Mouse (Mus musculus) CH12.LX (cell line): ENCODE results near the gene Kcnh5. TPM values are rescaled to one million over a fixed set of nuclear protein-coding genes. Genes with fewer than 3 reads are reported as not detected.
A peak's percentile ranks its signal among the peaks of the same experiment; 100 is the strongest.

ENCODE experiments used
- DNase-seq: peaks from one replicate; pipeline ENCODE4 v3.0.0-alpha.2; 2013; ENCODE audit errors: extremely low read depth
- H3K27ac ChIP-seq: 2 replicates; pipeline ENCODE4 v1.5.1; 2012; ENCODE audit warnings: low read depth, mild to moderate bottlenecking, control low read depth, moderate library complexity; ENCODE audit not compliant: insufficient read depth
- H3K27me3 ChIP-seq: replicated peaks from 2 replicates; pipeline ENCODE3; 2012; ENCODE audit warnings: inconsistent platforms
- H3K36me3 ChIP-seq, 2 experiments: replicated peaks in 1 of 2; 2 replicates each; pipeline versions ENCODE3 to v1.6.1; 2012; ENCODE audit warnings: inconsistent platforms in 1 of 2, low read length in 1 of 2, mild to moderate bottlenecking in 1 of 2, mixed read lengths in 1 of 2, moderate library complexity in 1 of 2; ENCODE audit not compliant: control insufficient read depth in 1 of 2, insufficient read depth in 1 of 2
- H3K4me1 ChIP-seq, 2 experiments: 2 replicates each; pipeline ENCODE4 v1.6.1; 2012; ENCODE audit warnings: inconsistent platforms in 1 of 2, moderate library complexity in 1 of 2; ENCODE audit not compliant: insufficient read depth in 2 of 2, control insufficient read depth in 1 of 2
- H3K4me2 ChIP-seq: 2 replicates; pipeline ENCODE4 v1.6.1; 2012; ENCODE audit warnings: low read depth, mild to moderate bottlenecking, control low read depth; ENCODE audit not compliant: poor library complexity, insufficient read depth, severe bottlenecking
- H3K4me3 ChIP-seq, 3 experiments: fragments of 150-350 bp in 1 of 3; sonication (generic) in 1 of 3; replicated peaks in 1 of 3; 2 replicates each; pipeline versions ENCODE3 to v1.5.1; 2011 to 2012; ENCODE audit warnings: low read depth in 2 of 3, low read length in 2 of 3, mild to moderate bottlenecking in 2 of 3, moderate library complexity in 2 of 3, control low read depth in 1 of 3, improper control_type of control experiment in 1 of 3, inconsistent platforms in 1 of 3, mixed read lengths in 1 of 3; ENCODE audit not compliant: poor library complexity in 1 of 3
- H3K79me2 ChIP-seq: replicated peaks from 2 replicates; pipeline ENCODE4 v1.6.1; 2012; ENCODE audit warnings: mild to moderate bottlenecking, moderate library complexity; ENCODE audit not compliant: control insufficient read depth, poor library complexity, insufficient read depth, severe bottlenecking; ENCODE audit errors: extremely low read depth
- H3K9ac ChIP-seq: 2 replicates; pipeline ENCODE4 v1.6.1; 2012; ENCODE audit warnings: low read depth, mild to moderate bottlenecking, control low read depth, moderate library complexity; ENCODE audit not compliant: insufficient read depth
- H3K9me3 ChIP-seq: replicated peaks from 2 replicates; pipeline ENCODE3; 2012; ENCODE audit warnings: low read length, inconsistent platforms, mixed read lengths
- BHLHE40 ChIP-seq: IDR thresholded peaks from 2 replicates; pipeline ENCODE4 v1.6.1; 2011; ENCODE audit warnings: mild to moderate bottlenecking, low read depth, low read length, improper control_type of control experiment
- CHD1 ChIP-seq: IDR thresholded peaks from 2 replicates; pipeline ENCODE4 v1.6.1; 2012; ENCODE audit warnings: low read depth, low read length, improper control_type of control experiment, inconsistent platforms
- CTCF ChIP-seq, 2 experiments: IDR thresholded peaks in 1 of 2; conservative IDR thresholded peaks in 1 of 2; 2 replicates each; pipeline ENCODE4 v1.5.1; 2011 to 2012; ENCODE audit warnings: low read depth in 2 of 2, low read length in 2 of 2, improper control_type of control experiment in 1 of 2, inconsistent platforms in 1 of 2, mild to moderate bottlenecking in 1 of 2, moderate library complexity in 1 of 2
- ELF1 ChIP-seq: IDR thresholded peaks from 2 replicates; pipeline ENCODE4 v1.6.1; 2014; ENCODE audit warnings: low read depth, mild to moderate bottlenecking, inconsistent platforms, low read length, improper control_type of control experiment
- EP300 ChIP-seq: IDR thresholded peaks from 2 replicates; pipeline ENCODE4 v1.6.1; 2011; ENCODE audit warnings: low read length, improper control_type of control experiment
- ETS1 ChIP-seq: conservative IDR thresholded peaks from 2 replicates; pipeline ENCODE4 v1.6.1; 2012; ENCODE audit warnings: low read depth, mild to moderate bottlenecking, inconsistent platforms, low read length, improper control_type of control experiment, moderate library complexity
- HCFC1 ChIP-seq: IDR thresholded peaks from 2 replicates; pipeline ENCODE4 v1.6.1; 2012; ENCODE audit warnings: low read depth, mild to moderate bottlenecking, inconsistent platforms, low read length, improper control_type of control experiment
- IRF4 ChIP-seq: IDR thresholded peaks from 2 replicates; pipeline ENCODE4 v1.6.1; 2014; ENCODE audit warnings: low read depth, mild to moderate bottlenecking, inconsistent platforms, low read length, improper control_type of control experiment
- JUND ChIP-seq: conservative IDR thresholded peaks from 2 replicates; pipeline ENCODE4 v1.6.1; 2011; ENCODE audit warnings: low read depth, low read length, improper control_type of control experiment
- KAT2A ChIP-seq: IDR thresholded peaks from 2 replicates; pipeline ENCODE4 v1.6.1; 2012; ENCODE audit warnings: low read length, improper control_type of control experiment, inconsistent platforms; ENCODE audit not compliant: insufficient replicate concordance
- MAFK ChIP-seq: IDR thresholded peaks from 2 replicates; pipeline ENCODE4 v1.6.1; 2011; ENCODE audit warnings: low read length, improper control_type of control experiment; ENCODE audit not compliant: insufficient replicate concordance
- MAX ChIP-seq: IDR thresholded peaks from 2 replicates; pipeline ENCODE4 v1.6.1; 2011; ENCODE audit warnings: low read length, improper control_type of control experiment
- MAZ ChIP-seq: IDR thresholded peaks from 2 replicates; pipeline ENCODE4 v1.6.1; 2012; ENCODE audit warnings: low read depth, mild to moderate bottlenecking, inconsistent platforms, low read length, improper control_type of control experiment, moderate library complexity
- MEF2A ChIP-seq: IDR thresholded peaks from 2 replicates; pipeline ENCODE4 v1.6.1; 2014; ENCODE audit warnings: low read depth, mild to moderate bottlenecking, inconsistent platforms, low read length, improper control_type of control experiment, borderline replicate concordance
- MXI1 ChIP-seq: IDR thresholded peaks from 2 replicates; pipeline ENCODE4 v1.6.1; 2011; ENCODE audit warnings: mild to moderate bottlenecking, low read depth, low read length, improper control_type of control experiment
- MYC ChIP-seq: IDR thresholded peaks from 2 replicates; pipeline ENCODE4 v1.6.1; 2011; ENCODE audit warnings: low read depth, mild to moderate bottlenecking, improper control_type of control experiment, low read length
- NELFE ChIP-seq: IDR thresholded peaks from 2 replicates; pipeline ENCODE4 v1.6.1; 2011; ENCODE audit warnings: low read depth, low read length, improper control_type of control experiment
- NRF1 ChIP-seq: IDR thresholded peaks from 2 replicates; pipeline ENCODE4 v1.6.1; 2014; ENCODE audit warnings: low read depth, mild to moderate bottlenecking, inconsistent platforms, low read length, improper control_type of control experiment, moderate library complexity
- PAX5 ChIP-seq: IDR thresholded peaks from 2 replicates; pipeline ENCODE4 v1.6.1; 2012; ENCODE audit warnings: low read length, inconsistent platforms, mixed read lengths
- POLR2A ChIP-seq: IDR thresholded peaks from 2 replicates; pipeline ENCODE4 v1.6.1; 2011; ENCODE audit warnings: low read depth, mild to moderate bottlenecking, improper control_type of control experiment, low read length
- POLR2AphosphoS2 ChIP-seq: IDR thresholded peaks from 2 replicates; pipeline ENCODE4 v1.6.1; 2011; ENCODE audit warnings: low read depth, low read length, improper control_type of control experiment
- RAD21 ChIP-seq: IDR thresholded peaks from 2 replicates; pipeline ENCODE4 v1.6.1; 2011; ENCODE audit warnings: low read depth, mild to moderate bottlenecking, low read length, improper control_type of control experiment, moderate library complexity
- RCOR1 ChIP-seq: conservative IDR thresholded peaks from 2 replicates; pipeline ENCODE4 v1.6.1; 2012; ENCODE audit warnings: low read depth, mild to moderate bottlenecking, inconsistent platforms, low read length, improper control_type of control experiment
- SIN3A ChIP-seq: IDR thresholded peaks from 2 replicates; pipeline ENCODE4 v1.6.1; 2012; ENCODE audit warnings: low read length, improper control_type of control experiment, inconsistent platforms
- SMC3 ChIP-seq: IDR thresholded peaks from 2 replicates; pipeline ENCODE4 v1.6.1; 2011; ENCODE audit warnings: low read depth, low read length, improper control_type of control experiment
- TBP ChIP-seq: conservative IDR thresholded peaks from 2 replicates; pipeline ENCODE4 v1.6.1; 2011; ENCODE audit warnings: low read depth, low read length, improper control_type of control experiment
- TCF12 ChIP-seq: IDR thresholded peaks from 2 replicates; pipeline ENCODE4 v1.6.1; 2014; ENCODE audit warnings: low read depth, mild to moderate bottlenecking, inconsistent platforms, low read length, improper control_type of control experiment
- UBTF ChIP-seq: IDR thresholded peaks from 2 replicates; pipeline ENCODE4 v1.6.1; 2012; ENCODE audit warnings: low read depth, mild to moderate bottlenecking, inconsistent platforms, low read length, improper control_type of control experiment, moderate library complexity
- ZC3H11A ChIP-seq: IDR thresholded peaks from 2 replicates; pipeline ENCODE4 v1.6.1; 2012; ENCODE audit warnings: low read depth, mild to moderate bottlenecking, inconsistent platforms, low read length, improper control_type of control experiment
- ZKSCAN1 ChIP-seq: IDR thresholded peaks from 2 replicates; pipeline ENCODE4 v1.6.1; 2012; ENCODE audit warnings: low read depth, inconsistent platforms, low read length, improper control_type of control experiment, borderline replicate concordance
- ZNF384 ChIP-seq: IDR thresholded peaks from 2 replicates; pipeline ENCODE4 v1.6.1; 2012; ENCODE audit warnings: low read depth, low read length, improper control_type of control experiment, inconsistent platforms
- dilution Hi-C: fragments of 300-500 bp; cut with MboI; formaldehyde crosslinking; loops from 2 replicates; pipeline ENCODE4 v1.14.3; 2020; ENCODE audit warnings: low sequenced_read_pairs; ENCODE audit not compliant: extremely low pct_unique_long_range_greater_than_20kb, extremely low pct_ligation_motif_present
- in situ Hi-C: fragments of 300-500 bp; cut with MboI; formaldehyde crosslinking; loops from 3 replicates; pipeline ENCODE4 v1.14.3; 2019; ENCODE audit warnings: low sequenced_read_pairs, low pct_ligation_motif_present, low pct_unique_long_range_greater_than_20kb, mixed read lengths
- polyA plus RNA-seq: library from polyadenylated mRNA; unstranded; fragments of >175 nt; gene quantifications from 2 replicates; pipeline ENCODE4 v1.2.1, GENCODE M21; 2012; ENCODE audit warnings: low read depth; ENCODE audit not compliant: insufficient read length
- total RNA-seq, 2 experiments: library from RNA; depleted of rRNA; stranded (reverse); fragments of 300-350 nt in 1 of 2; fragments of >200 nt in 1 of 2; gene quantifications; 2 replicates each; pipeline ENCODE4 v1.2.3; 2012 to 2014

Gene Kcnh5
- total and polyA plus RNA-seq, 3 experiments, result 0.04 TPM; not detected in 2

DNA sequence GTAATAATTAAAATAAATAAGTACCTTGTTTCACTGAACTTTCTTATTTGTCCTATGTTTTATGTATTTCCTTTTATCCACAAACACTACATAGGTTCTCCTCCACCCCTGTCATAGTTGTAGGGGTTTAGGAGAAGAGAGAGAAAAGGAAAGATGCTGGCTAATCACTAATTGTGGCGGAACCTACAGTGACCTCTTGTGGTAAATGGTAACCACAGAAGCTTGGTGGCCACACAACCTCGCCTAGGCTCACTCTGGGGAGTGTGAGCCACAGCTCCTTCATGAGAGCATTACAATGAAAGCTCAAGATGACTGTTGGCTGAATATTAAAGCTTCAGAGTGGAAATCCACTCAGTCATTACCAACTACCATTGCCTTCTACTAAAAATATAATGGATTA, 6.2 kb downstream of the Kcnh5 start:
- H3K4me1 ChIP-seq, result no peaks in the 10 kb centered on the region
- dilution Hi-C loops (no loop called here), in situ Hi-C loops (loop anchor here (25.0 kb wide), 1 partner anchor 834 kb away; no protein-coding TSS in a partner anchor)
- H3K4me3 ChIP-seq, result no peak overlapping the region
- H3K4me2 ChIP-seq, result no peak overlapping the region
- H3K27ac ChIP-seq, result no peak overlapping the region
- TF ChIP-seq POLR2A, result no peak
- TF ChIP-seq MAX, result no peak
- no peak for TF ChIP-seq ETS1
- TF ChIP-seq PAX5, result no peak
- TF ChIP-seq HCFC1, result no peak
- TF ChIP-seq UBTF, result no peak
- peak; percentile 76 for TF ChIP-seq RAD21
- TF ChIP-seq SMC3, result peak; percentile 82
- TF ChIP-seq NRF1, result no peak
- peak; percentile 99 for TF ChIP-seq MAFK
- 0 out of 2 replicates have a peak, but pooled peaks have one; percentile 14 for TF ChIP-seq ZC3H11A
- peak; percentile 15 to 75; a peak in 2 of 4 replicates for TF ChIP-seq CTCF (conservative IDR thresholded peaks at IDR 0.05 in 1 of 2, IDR thresholded peaks at IDR 0.05 in 1 of 2; ENCODE audit: low read depth in 2 of 2, low read length in 2 of 2)
- TF ChIP-seq MEF2A, result no peak
- TF ChIP-seq CHD1, result no peak
- TF ChIP-seq JUND, result no peak
- TF ChIP-seq ELF1, result no peak
- no peak for TF ChIP-seq NELFE
- no peak for TF ChIP-seq ZNF384
- TF ChIP-seq KAT2A, result no peak
- H3K27me3 ChIP-seq, result no peaks in the 10 kb centered on the region
- no peaks in the 10 kb centered on the region for H3K36me3 ChIP-seq
- H3K9me3 ChIP-seq, result no peaks in the 10 kb centered on the region
- H3K79me2 ChIP-seq, result no peaks in the 10 kb centered on the region
- peak; percentile 33 for DNase-seq
- no peak overlapping the region for H3K9ac ChIP-seq

DNA sequence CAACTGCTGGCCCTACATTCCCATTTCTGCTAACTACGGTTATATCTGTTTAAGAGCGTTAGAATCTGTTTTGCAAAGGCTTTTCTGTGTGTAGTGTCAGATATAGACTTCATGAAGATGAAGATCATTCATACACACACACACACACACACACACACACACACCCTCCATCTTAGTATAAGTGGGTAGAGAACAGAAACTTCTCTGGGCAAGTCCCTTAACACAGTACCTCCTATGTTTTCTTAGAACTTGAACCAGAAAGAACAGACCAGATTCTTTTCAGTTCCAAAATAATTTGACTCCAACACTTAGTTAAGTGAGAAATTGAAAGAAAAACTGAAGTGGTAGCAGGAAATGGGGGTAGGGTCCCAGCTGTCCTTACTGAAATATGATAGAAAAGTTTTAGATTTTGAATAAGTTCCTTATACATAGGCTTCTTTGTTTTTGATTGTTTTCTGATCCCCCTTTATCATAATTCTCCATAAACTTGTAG, 24.0 kb downstream of the Kcnh5 start:
- Histone ChIP-seq H3K9ac (no peak overlapping the region), H3K36me3 (no peaks in the 10 kb centered on the region), H3K9me3 (no peaks in the 10 kb centered on the region), H3K4me2 (no peak overlapping the region), H3K27me3 (no peaks in the 10 kb centered on the region), H3K4me1 (peaks cover 4 to 21% of the 10 kb centered on the region in 2 experiments; a peak in 3 of 4 replicates), H3K4me3 (no peak overlapping the region), H3K27ac (peak overlapping the region; percentile 48; the same call in 1 of the 2 replicates), H3K79me2 (no peaks in the 10 kb centered on the region)
- DNase-seq, result peak; percentile 50
- in situ Hi-C loops, result loop anchor here (25.0 kb wide), 1 partner anchor 816 kb away; no protein-coding TSS in a partner anchor
- dilution Hi-C loops, result no loop called here
- TF ChIP-seq NELFE (no peak), MEF2A (peak; percentile 53; the same call in 1 of the 2 replicates), MXI1 (no peak), RCOR1 (no peak), SIN3A (no peak), ELF1 (no peak), ETS1 (peak; percentile 60), MAZ (no peak), NRF1 (no peak), EP300 (peak; percentile 84), IRF4 (peak; percentile 88), CTCF (conservative IDR thresholded peaks at IDR 0.05 in 1 of 2, IDR thresholded peaks at IDR 0.05 in 1 of 2; ENCODE audit: low read depth in 2 of 2, low read length in 2 of 2) (no peak), TBP (0 out of 2 replicates have a peak, but pooled peaks have one; percentile 21), JUND (0 out of 2 replicates have a peak, but pooled peaks have one; percentile 2), HCFC1 (no peak), POLR2AphosphoS2 (no peak), MYC (0 out of 2 replicates have a peak, but pooled peaks have one; percentile 11), BHLHE40 (no peak), ZKSCAN1 (no peak), PAX5 (no peak), CHD1 (no peak), ZNF384 (peak; percentile 63), RAD21 (no peak), TCF12 (peak; percentile 46; the same call in 1 of the 2 replicates)
